Mouse (Mus musculus) stomach, postnatal 0 days (tissue): ENCODE data around the gene Hist1h3a.

Experiments used
- CTCF ChIP-seq: IDR thresholded peaks from 2 replicates; pipeline ENCODE4 v1.5.1; 2016; ENCODE audit warnings: antibody characterized with exemption, low read depth, mild to moderate bottlenecking, moderate library complexity
- EP300 ChIP-seq: optimal IDR thresholded peaks from 2 replicates; pipeline ENCODE3; 2016; ENCODE audit warnings: antibody characterized with exemption

DNA sequence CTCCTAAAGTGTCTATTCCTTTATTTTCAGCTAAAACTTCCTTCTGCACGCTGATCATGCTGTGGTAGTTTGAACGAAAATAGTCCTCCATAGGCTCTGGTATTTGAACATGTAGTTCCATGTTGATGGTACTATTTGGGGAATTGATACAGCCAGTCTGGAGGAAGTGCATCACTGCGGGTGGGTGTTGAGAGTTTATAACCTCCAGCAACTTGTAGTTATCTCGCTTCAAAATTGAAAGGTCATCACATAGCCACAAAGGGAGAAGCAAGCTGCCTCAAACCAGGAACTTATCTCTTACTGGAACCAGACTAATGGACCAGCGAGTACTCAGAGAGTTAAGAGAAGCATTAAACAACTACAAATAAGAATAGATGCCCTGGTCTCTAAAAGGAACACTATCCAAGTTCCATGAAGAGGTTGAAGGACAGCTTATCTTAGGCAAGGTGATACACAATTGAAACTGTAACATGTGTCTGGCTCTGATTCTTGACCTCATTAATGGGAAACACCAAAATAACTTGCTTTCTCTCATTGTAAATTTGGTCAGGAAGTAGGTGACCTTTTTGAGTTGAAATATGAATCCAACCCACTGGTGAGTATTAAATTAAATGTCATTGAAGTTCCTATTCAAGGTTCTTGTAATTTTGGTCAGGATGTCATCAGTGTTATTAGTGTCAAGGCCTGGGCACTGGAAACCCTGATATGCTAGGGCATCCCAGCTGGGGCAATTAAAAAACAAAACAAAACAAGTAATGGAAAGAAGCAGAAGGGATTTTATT, 45.7 kb downstream of the Hist1h3a start:
- no peak for TF ChIP-seq CTCF
- no peak for TF ChIP-seq EP300
